Mouse (Mus musculus) frontal cortex, adult 2 months (tissue): ENCODE results near the gene Taf4. TPM values are rescaled to one million over a fixed set of nuclear protein-coding genes. Genes with fewer than 3 reads are reported as not detected.
A peak's percentile ranks its signal among the peaks of the same experiment; 100 is the strongest.

ENCODE experiments used
- DNase-seq, 2 experiments: peaks; one replicate each; pipeline ENCODE4 v3.0.0; 2022; ENCODE audit warnings: low spot score in 1 of 2; ENCODE audit errors: extremely low spot score in 1 of 2
- polyA plus RNA-seq: library from polyadenylated mRNA; depleted of rRNA; stranded (reverse); fragments of >200 nt; gene quantifications from 2 replicates; pipeline ENCODE4 v1.2.3, GENCODE M21; 2012; rRNA removed

The Taf4 gene
- polyA plus RNA-seq, result 14.1 and 15.1 TPM in 2 replicates

GRCm38 (mm10) chr2:179976628-179977343 lies at the start of gene Taf4:
TSS of gene Taf4 (minus strand) at chr2:179976646.
- DNase-seq, result peak; percentile 47 to 88

- no peak for DNase-seq
These were observed 49.4 kb upstream of the Taf4 start for GRCm38 (mm10) chr2:180025861-180026200.

GRCm38 (mm10) chr2:180025135-180025860 lies 48.9 kb upstream of the Taf4 start:
- DNase-seq, result peak in 1 of 2 experiments; percentile 34

- DNase-seq, result peak; percentile 96 to 99
These were observed 48.1 kb upstream of the Taf4 start, which contains the start of gene Lsm14b for GRCm38 (mm10) chr2:180024401-180025098. TSS of gene Lsm14b (plus strand) at chr2:180024987.

GRCm38 (mm10) chr2:180022751-180023150 lies 46.3 kb upstream of the Taf4 start:
- DNase-seq, result no peak

GRCm38 (mm10) chr2:180020919-180021318 lies 44.5 kb upstream of the Taf4 start:
- DNase-seq, result no peak

- no peak for DNase-seq
These were observed 43.7 kb upstream of the Taf4 start for GRCm38 (mm10) chr2:180020091-180020661.

- no peak for DNase-seq
These were observed 42.1 kb upstream of the Taf4 start for GRCm38 (mm10) chr2:180018573-180018972.

- no peak for DNase-seq
These were observed 41.2 kb upstream of the Taf4 start for GRCm38 (mm10) chr2:180017632-180018031.

- no peak for DNase-seq
These were observed 37.2 kb upstream of the Taf4 start for GRCm38 (mm10) chr2:180013686-180014085.

- DNase-seq, result no peak
These were observed 34.9 kb upstream of the Taf4 start for GRCm38 (mm10) chr2:180011370-180011769.

- no peak for DNase-seq
These were observed 34.2 kb upstream of the Taf4 start for GRCm38 (mm10) chr2:180010686-180011085.

GRCm38 (mm10) chr2:180006352-180007017 lies 30.0 kb upstream of the Taf4 start:
- DNase-seq, result no peak

GRCm38 (mm10) chr2:180005656-180006351 lies 29.4 kb upstream of the Taf4 start:
- no peak for DNase-seq

GRCm38 (mm10) chr2:180001635-180002034 lies 25.2 kb upstream of the Taf4 start:
- no peak for DNase-seq

GRCm38 (mm10) chr2:179998431-179998830 lies 22.0 kb upstream of the Taf4 start:
- DNase-seq, result no peak

- DNase-seq, result no peak
These were observed 16.6 kb upstream of the Taf4 start for GRCm38 (mm10) chr2:179993071-179993470.

GRCm38 (mm10) chr2:179989098-179989497 lies 12.7 kb upstream of the Taf4 start:
- no peak for DNase-seq

GRCm38 (mm10) chr2:179986437-179987022 lies 10.1 kb upstream of the Taf4 start:
- no peak for DNase-seq

GRCm38 (mm10) chr2:179985695-179986094 lies 9.2 kb upstream of the Taf4 start:
- no peak for DNase-seq
